Comparison of ENCODE assay signal across 14 mouse cellular contexts in genomic region chr11:4209556-4209955, GRCm38 (mm10). TPM values are rescaled to one million over a fixed set of nuclear protein-coding genes. Genes with fewer than 3 reads are reported as not detected.
DNase-seq lines count a peak whose midpoint lies in the region; ATAC-seq and TF ChIP-seq lines count a peak whose summit lies in the region.
"Had no signal": no experiment of that assay in that cellular context is flagged by ENCODE, and none has a peak within 500 bp of the region (broad histone marks: within the 10 kb centered on the region; RNA-seq: fewer than 3 reads in every experiment).

No protein-coding gene starts in this region.

- H3K4me3 ChIP-seq in forebrain, postnatal 0 days (ENCODE audit: low read depth, low read length), result no peak overlapping the region
- H3K4me3 ChIP-seq in forebrain, embryonic 16.5 days (replicated peaks; ENCODE audit: low read length), result no peak overlapping the region
- no peak overlapping the region for H3K4me3 ChIP-seq in layer of hippocampus, adult 2 months
- H3K4me3 ChIP-seq in stomach, postnatal 0 days (ENCODE audit: low read depth, low read length), result no peak overlapping the region
- H3K4me3 ChIP-seq: heart, embryonic 13.5 days; hindbrain, embryonic 15.5 days; midbrain, embryonic 13.5 days; neural tube, embryonic 13.5 days had no signal

- ATAC-seq in forebrain, postnatal 0 days, result no peak
- ATAC-seq in forebrain, embryonic 16.5 days, result no peak
- ATAC-seq in stomach, postnatal 0 days (ENCODE audit: low FRiP score, low TSS enrichment), result peak; percentile 41; the same call in 1 of the 2 replicates
- ATAC-seq: midbrain, embryonic 13.5 days had no signal

- TF ChIP-seq EP300 in stomach, postnatal 0 days (optimal IDR thresholded peaks at IDR 0.05), result no peak

- no peaks in the 10 kb centered on the region for H3K4me1 ChIP-seq in forebrain, postnatal 0 days (ENCODE audit: insufficient read depth)
- H3K4me1 ChIP-seq in forebrain, embryonic 16.5 days (replicated peaks; ENCODE audit: control insufficient read depth, insufficient read depth, low read length), result no peaks in the 10 kb centered on the region
- H3K4me1 ChIP-seq in stomach, postnatal 0 days (replicated peaks; ENCODE audit: control insufficient read depth, insufficient read depth), result no peaks in the 10 kb centered on the region
- H3K4me1 ChIP-seq: hindbrain, embryonic 15.5 days; midbrain, embryonic 13.5 days; neural tube, embryonic 13.5 days had no signal

- WGBS in forebrain, postnatal 0 days, result 80% methylated on average over 5 of the region's 5 CpGs
- 77% methylated on average over 5 of the region's 5 CpGs for WGBS in forebrain, embryonic 16.5 days
- WGBS in stomach, postnatal 0 days, result 77% methylated on average over 5 of the region's 5 CpGs

- TF ChIP-seq CTCF in forebrain, postnatal 0 days (IDR thresholded peaks at IDR 0.05; ENCODE audit: low read depth), result peak; percentile 41
- TF ChIP-seq CTCF in layer of hippocampus, adult 2 months (conservative IDR thresholded peaks at IDR 0.05), result peak; percentile 69
- peak; percentile 77 for TF ChIP-seq CTCF in stomach, postnatal 0 days (IDR thresholded peaks at IDR 0.05; ENCODE audit: low read depth)

- H3K27ac ChIP-seq in forebrain, postnatal 0 days (ENCODE audit: low read depth, low read length), result no peak overlapping the region
- no peak overlapping the region for H3K27ac ChIP-seq in forebrain, embryonic 16.5 days (ENCODE audit: low read length)
- no peak overlapping the region for H3K27ac ChIP-seq in layer of hippocampus, adult 2 months
- H3K27ac ChIP-seq in stomach, postnatal 0 days (replicated peaks), result no peak overlapping the region
- H3K27ac ChIP-seq: heart, embryonic 13.5 days; hindbrain, embryonic 15.5 days; midbrain, embryonic 13.5 days; neural tube, embryonic 13.5 days had no signal

- H3K9ac ChIP-seq in forebrain, postnatal 0 days, result no peak overlapping the region
- H3K9ac ChIP-seq in forebrain, embryonic 16.5 days (replicated peaks; ENCODE audit: low read depth, low read length), result no peak overlapping the region
- H3K9ac ChIP-seq in stomach, postnatal 0 days (ENCODE audit: low read length), result no peak overlapping the region
- H3K9ac ChIP-seq: heart, embryonic 13.5 days; hindbrain, embryonic 15.5 days; midbrain, embryonic 13.5 days; neural tube, embryonic 13.5 days had no signal

- no peak overlapping the region for H3K4me2 ChIP-seq in forebrain, postnatal 0 days (ENCODE audit: low read depth)
- no peak overlapping the region for H3K4me2 ChIP-seq in forebrain, embryonic 16.5 days (ENCODE audit: low read length)
- H3K4me2 ChIP-seq in stomach, postnatal 0 days (replicated peaks; ENCODE audit: low read depth), result no peak overlapping the region
- H3K4me2 ChIP-seq: heart, embryonic 13.5 days; hindbrain, embryonic 15.5 days; midbrain, embryonic 13.5 days; neural tube, embryonic 13.5 days had no signal

- peaks cover 72% of the 10 kb centered on the region for H3K36me3 ChIP-seq in forebrain, postnatal 0 days (ENCODE audit: insufficient read depth)
- peaks cover 4% of the 10 kb centered on the region for H3K36me3 ChIP-seq in forebrain, embryonic 16.5 days (ENCODE audit: control insufficient read depth, insufficient read depth)
- H3K36me3 ChIP-seq in stomach, postnatal 0 days (ENCODE audit: control insufficient read depth, insufficient read depth, low read length), result peaks cover 41% of the 10 kb centered on the region

- H3K9me3 ChIP-seq in forebrain, postnatal 0 days (ENCODE audit: low read length), result no peaks in the 10 kb centered on the region
- H3K9me3 ChIP-seq in forebrain, embryonic 16.5 days (ENCODE audit: control insufficient read depth, low read length), result no peaks in the 10 kb centered on the region
- no peaks in the 10 kb centered on the region for H3K9me3 ChIP-seq in stomach, postnatal 0 days (ENCODE audit: control insufficient read depth, low read length)
- H3K9me3 ChIP-seq: heart, embryonic 13.5 days; hindbrain, embryonic 15.5 days; midbrain, embryonic 13.5 days; neural tube, embryonic 13.5 days had no signal

- H3K27me3 ChIP-seq in forebrain, postnatal 0 days (ENCODE audit: insufficient read depth, low read length), result no peaks in the 10 kb centered on the region
- H3K27me3 ChIP-seq in forebrain, embryonic 16.5 days (replicated peaks; ENCODE audit: control insufficient read depth, insufficient read depth, low read length), result no peaks in the 10 kb centered on the region
- no peaks in the 10 kb centered on the region for H3K27me3 ChIP-seq in stomach, postnatal 0 days (ENCODE audit: control insufficient read depth, insufficient read depth, low read length)
- H3K27me3 ChIP-seq: heart, embryonic 13.5 days; hindbrain, embryonic 15.5 days; midbrain, embryonic 13.5 days; neural tube, embryonic 13.5 days had no signal

- no peak for DNase-seq in forebrain, postnatal 0 days
- no peak for DNase-seq in layer of hippocampus, adult 2 months (ENCODE audit: low spot score in 2 of 2)
- no peak for DNase-seq in layer of hippocampus, postnatal 14 days (ENCODE audit: low spot score in 2 of 2)
- peak; percentile 50 for DNase-seq in thymus, postnatal 4 days
- no peak for DNase-seq in thymus, postnatal 10 days (ENCODE audit: low spot score in 2 of 2)
- DNase-seq in stomach, postnatal 0 days (ENCODE audit: low spot score), result no peak
- no peak for DNase-seq in layer of hippocampus, adult 8-10 months (ENCODE audit: low spot score in 2 of 2)
- DNase-seq: retina, postnatal 1 day had no signal

RNA-seq across cellular contexts. Expression of gene Castor1, which starts 8.5 kb away (rescaled TPM):
- 5.0 and 6.9 TPM in 2 replicates for total RNA-seq in forebrain, postnatal 0 days (2014; rRNA removed)
- polyA plus RNA-seq in forebrain, postnatal 0 days (2015; fragmentation: Nextera tagmentation; extraction: Ambion mirVana), result 4.2 and 4.9 TPM in 2 replicates
- 2.3 TPM in 2 replicates for polyA plus RNA-seq in forebrain, embryonic 16.5 days (2015; fragmentation: Nextera tagmentation; extraction: Ambion mirVana)
- total RNA-seq in layer of hippocampus, adult 2 months (2021), result 1 to 10 TPM; 5.3 to 5.8 TPM
- total RNA-seq in layer of hippocampus, postnatal 14 days (2021), result 1 to 10 TPM; 6.3 to 9.1 TPM
- 9.6 and 9.7 TPM in 2 replicates for polyA plus RNA-seq in stomach, postnatal 0 days (2015; fragmentation: Nextera tagmentation; extraction: Ambion mirVana)
- total RNA-seq in layer of hippocampus, adult 8-10 months (2022), result 1 to 10 TPM; 3.1 to 5.8 (median 4.9) TPM

RNA-seq across cellular contexts. Expression of gene Tbc1d10a, which starts 23.0 kb away (rescaled TPM):
- 41.9 and 42.0 TPM in 2 replicates for total RNA-seq in forebrain, postnatal 0 days (2014; rRNA removed)
- polyA plus RNA-seq in forebrain, postnatal 0 days (2015; fragmentation: Nextera tagmentation; extraction: Ambion mirVana), result 33.1 and 37.6 TPM in 2 replicates
- 29.1 and 33.4 TPM in 2 replicates for polyA plus RNA-seq in forebrain, embryonic 16.5 days (2015; fragmentation: Nextera tagmentation; extraction: Ambion mirVana)
- 10 to 100 TPM; 27.3 to 29.4 TPM for total RNA-seq in layer of hippocampus, adult 2 months (2021)
- total RNA-seq in layer of hippocampus, postnatal 14 days (2021), result 10 to 100 TPM; 29.4 to 30.6 TPM
- 35.1 and 38.5 TPM in 2 replicates for polyA plus RNA-seq in stomach, postnatal 0 days (2015; fragmentation: Nextera tagmentation; extraction: Ambion mirVana)
- 10 to 100 TPM; 26.7 to 31.7 (median 28.8) TPM for total RNA-seq in layer of hippocampus, adult 8-10 months (2022)

RNA-seq across cellular contexts. Expression of gene Osm, which starts 26.7 kb away (rescaled TPM):
- total RNA-seq in forebrain, postnatal 0 days (2014; rRNA removed), result 0.05 TPM in 1 of 2 replicates, not detected in the other
- 0.13 and 0.14 TPM in 2 replicates for polyA plus RNA-seq in forebrain, postnatal 0 days (2015; fragmentation: Nextera tagmentation; extraction: Ambion mirVana)
- polyA plus RNA-seq in forebrain, embryonic 16.5 days (2015; fragmentation: Nextera tagmentation; extraction: Ambion mirVana), result 0.10 TPM in 1 of 2 replicates, not detected in the other
- total RNA-seq in layer of hippocampus, adult 2 months (2021), result under 1 TPM; 0.15 to 0.20 TPM
- not detected for total RNA-seq in layer of hippocampus, postnatal 14 days (2021)
- polyA plus RNA-seq in stomach, postnatal 0 days (2015; fragmentation: Nextera tagmentation; extraction: Ambion mirVana), result 0.05 and 0.11 TPM in 2 replicates
- under 1 TPM in 2 of 4 experiments, not detected in 2; 0.65 to 0.93 TPM for total RNA-seq in layer of hippocampus, adult 8-10 months (2022)
- total RNA-seq: left cerebral cortex, postnatal 36 days had no signal
- polyA plus RNA-seq: heart, embryonic 13.5 days; hindbrain, embryonic 15.5 days; midbrain, embryonic 13.5 days; neural tube, embryonic 13.5 days had no signal

RNA-seq across cellular contexts. Expression of gene Lif, which starts 47.8 kb away (rescaled TPM):
- 0.08 and 0.43 TPM in 2 replicates for total RNA-seq in forebrain, postnatal 0 days (2014; rRNA removed)
- 0.05 and 0.22 TPM in 2 replicates for polyA plus RNA-seq in forebrain, postnatal 0 days (2015; fragmentation: Nextera tagmentation; extraction: Ambion mirVana)
- polyA plus RNA-seq in forebrain, embryonic 16.5 days (2015; fragmentation: Nextera tagmentation; extraction: Ambion mirVana), result 0.05 TPM in 1 of 2 replicates, not detected in the other
- total RNA-seq in layer of hippocampus, adult 2 months (2021), result 1 to 10 TPM in 1 of 2 experiments, under 1 TPM in 1; 0.92 to 1.7 TPM
- under 1 TPM; 0.69 to 0.78 TPM for total RNA-seq in layer of hippocampus, postnatal 14 days (2021)
- 0.61 and 1.1 TPM in 2 replicates for polyA plus RNA-seq in stomach, postnatal 0 days (2015; fragmentation: Nextera tagmentation; extraction: Ambion mirVana)
- total RNA-seq in layer of hippocampus, adult 8-10 months (2022), result 1 to 10 TPM in 3 of 4 experiments, under 1 TPM in 1; 0.71 to 2.8 (median 1.6) TPM
- polyA plus RNA-seq: neural tube, embryonic 13.5 days had no signal

RNA-seq across cellular contexts. Expression of gene Sf3a1, which starts 49.4 kb away (rescaled TPM):
- total RNA-seq in forebrain, postnatal 0 days (2014; rRNA removed), result 46.7 and 54.4 TPM in 2 replicates
- polyA plus RNA-seq in forebrain, postnatal 0 days (2015; fragmentation: Nextera tagmentation; extraction: Ambion mirVana), result 30.6 and 34.6 TPM in 2 replicates
- polyA plus RNA-seq in forebrain, embryonic 16.5 days (2015; fragmentation: Nextera tagmentation; extraction: Ambion mirVana), result 59.4 and 60.6 TPM in 2 replicates
- 10 to 100 TPM; 72.3 to 74.1 TPM for total RNA-seq in layer of hippocampus, adult 2 months (2021)
- 10 to 100 TPM; 68.8 to 72.5 TPM for total RNA-seq in layer of hippocampus, postnatal 14 days (2021)
- polyA plus RNA-seq in stomach, postnatal 0 days (2015; fragmentation: Nextera tagmentation; extraction: Ambion mirVana), result 16.0 and 16.5 TPM in 2 replicates
- 10 to 100 TPM; 57.6 to 66.7 (median 63.6) TPM for total RNA-seq in layer of hippocampus, adult 8-10 months (2022)
